Mouse (Mus musculus) megakaryocyte, embryonic 14.5 days (primary cell): ENCODE results near the gene Zfp853.

Experiments used
- FLI1 ChIP-seq: IDR thresholded peaks from 2 replicates; pipeline ENCODE4 v1.6.1; 2012; ENCODE audit warnings: low read length, inconsistent platforms, mixed read lengths
- GATA1 ChIP-seq: IDR thresholded peaks from 3 replicates; pipeline ENCODE4 v1.6.1; 2012; ENCODE audit warnings: mixed read lengths, low read length, inconsistent platforms, borderline replicate concordance

GRCm38 (mm10) chr5:143252791-143253185, 40.6 kb downstream of the Zfp853 start:
- no peak for TF ChIP-seq GATA1
- TF ChIP-seq FLI1, result no peak
